Mouse (Mus musculus): ENCODE measurements at regions not wholly inside any gene's neighbourhood (a gene's known extent, or its start where the extent isn't known, plus 50 kb on each side); places are given as distances from the start of the nearest gene placed in this dataset.
"Not testable (repeated sequence)": the region's sequence is repeated elsewhere in the genome, so short reads cannot be mapped to it uniquely, and the experiment has no call there.

GRCm38 (mm10) chr14:120730226-120730625 lies 180.8 kb upstream of the Ipo5 start:
- in situ Hi-C loops (cut with MboI; ENCODE audit: low pct_unique_long_range_greater_than_20kb in 1 of 2, low sequenced_read_pairs in 2 of 2, unreplicated experiment in 1 of 2) = no loop called here

GRCm38 (mm10) chr14:120731679-120732281 lies 179.2 kb upstream of the Ipo5 start:
- in situ Hi-C loops (cut with MboI; ENCODE audit: low pct_unique_long_range_greater_than_20kb in 1 of 2, low sequenced_read_pairs in 2 of 2, unreplicated experiment in 1 of 2) = no loop called here

DNA sequence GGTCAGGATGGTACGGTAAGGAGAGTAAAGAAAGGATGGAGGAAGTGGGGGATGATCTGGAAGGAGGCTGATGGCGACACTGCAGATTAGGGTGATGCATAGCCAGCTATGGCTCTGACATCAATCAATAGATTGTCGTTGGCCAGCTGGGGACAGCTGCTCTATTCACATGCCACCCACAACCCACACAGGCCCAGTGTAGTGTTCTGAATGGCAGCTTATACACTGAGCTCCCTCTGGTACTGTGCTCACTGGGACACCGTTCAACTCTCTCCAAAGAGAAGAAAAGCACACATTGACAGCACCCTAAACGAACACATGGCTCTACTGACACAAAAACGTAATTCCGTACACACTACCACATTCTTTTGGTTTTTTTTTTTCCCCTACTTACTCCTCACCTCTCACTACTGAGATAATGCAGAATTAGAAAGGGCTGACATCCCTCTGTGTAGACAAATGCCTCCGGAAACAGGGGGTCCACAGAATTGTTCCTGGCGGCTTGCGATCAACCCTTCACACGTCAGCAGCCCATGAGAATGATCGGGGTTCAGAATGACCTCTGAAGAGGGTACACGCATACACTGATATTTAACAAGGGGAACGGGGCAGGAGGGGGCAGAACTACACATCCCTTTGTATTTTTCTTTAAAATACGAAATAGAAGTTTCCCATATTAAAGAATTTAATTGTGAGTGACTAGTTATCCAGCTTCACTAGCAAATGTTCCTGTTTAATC lies 178.5 kb upstream of the Ipo5 start:
- in situ Hi-C loops (cut with MboI; ENCODE audit: low pct_unique_long_range_greater_than_20kb in 1 of 2, low sequenced_read_pairs in 2 of 2, unreplicated experiment in 1 of 2) = no loop called here

- in situ Hi-C loops (cut with MboI; ENCODE audit: low pct_unique_long_range_greater_than_20kb in 1 of 2, low sequenced_read_pairs in 2 of 2, unreplicated experiment in 1 of 2) = no loop called here
Measured at GRCm38 (mm10) chr14:120741492-120742054, 169.5 kb upstream of the Ipo5 start.

GRCm38 (mm10) chr14:120754011-120754410 lies 157.0 kb upstream of the Ipo5 start:
- in situ Hi-C loops (cut with MboI; ENCODE audit: low pct_unique_long_range_greater_than_20kb in 1 of 2, low sequenced_read_pairs in 2 of 2, unreplicated experiment in 1 of 2) = no loop called here

DNA sequence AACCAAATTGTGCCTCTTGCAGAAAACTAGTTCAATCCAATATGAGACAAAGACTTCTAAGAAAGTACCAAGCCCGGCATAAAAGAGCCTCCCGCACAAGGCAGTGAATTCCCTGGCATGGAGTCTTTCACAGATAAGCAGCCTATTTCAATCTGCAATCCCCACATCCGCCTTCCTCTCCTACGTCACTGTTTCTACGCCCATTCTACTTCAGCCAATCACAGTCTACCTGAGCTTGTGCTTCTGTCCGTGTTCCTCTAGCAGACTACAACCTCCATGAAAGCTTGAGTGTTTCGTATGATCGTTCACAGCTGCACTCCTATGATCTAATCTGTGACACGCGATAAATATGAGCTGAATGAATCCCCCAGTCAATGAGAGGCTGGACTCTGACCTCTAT lies 155.6 kb upstream of the Ipo5 start:
- in situ Hi-C loops (cut with MboI; ENCODE audit: low pct_unique_long_range_greater_than_20kb in 1 of 2, low sequenced_read_pairs in 2 of 2, unreplicated experiment in 1 of 2) = no loop called here

DNA sequence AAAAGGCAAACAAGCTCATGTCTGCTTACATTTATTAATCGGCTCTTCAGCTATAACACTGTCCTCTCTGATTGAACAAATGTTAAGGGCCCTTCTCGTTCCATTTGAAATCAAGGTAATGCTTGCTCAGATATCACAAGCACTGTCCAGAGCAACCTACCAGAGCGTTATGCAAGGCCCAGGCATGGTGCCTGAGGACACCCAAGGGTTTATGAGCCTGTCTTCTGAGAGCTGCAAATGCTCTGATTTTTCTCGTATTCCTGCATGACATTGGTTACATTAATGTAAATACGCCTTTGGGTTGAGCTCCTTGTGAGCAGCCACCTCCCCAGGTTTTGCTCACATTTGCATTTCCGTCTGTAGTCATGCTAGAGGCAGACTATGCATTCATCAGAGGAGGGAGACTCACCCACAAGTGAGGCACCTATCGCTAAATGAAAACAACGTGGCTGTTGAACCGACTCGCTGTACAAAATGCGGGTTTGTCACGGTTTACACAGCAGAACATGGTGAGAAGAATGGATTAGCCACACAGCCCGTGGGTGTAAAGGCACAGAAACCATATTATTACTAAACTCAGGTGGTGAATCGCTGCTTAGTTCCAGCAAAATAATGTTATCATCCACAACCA lies 152.7 kb upstream of the Ipo5 start:
- in situ Hi-C loops (cut with MboI; ENCODE audit: low pct_unique_long_range_greater_than_20kb in 1 of 2, low sequenced_read_pairs in 2 of 2, unreplicated experiment in 1 of 2) = no loop called here

- in situ Hi-C loops (cut with MboI; ENCODE audit: low pct_unique_long_range_greater_than_20kb in 1 of 2, low sequenced_read_pairs in 2 of 2, unreplicated experiment in 1 of 2) = no loop called here
Measured at GRCm38 (mm10) chr14:120762168-120762567, 148.9 kb upstream of the Ipo5 start.

DNA sequence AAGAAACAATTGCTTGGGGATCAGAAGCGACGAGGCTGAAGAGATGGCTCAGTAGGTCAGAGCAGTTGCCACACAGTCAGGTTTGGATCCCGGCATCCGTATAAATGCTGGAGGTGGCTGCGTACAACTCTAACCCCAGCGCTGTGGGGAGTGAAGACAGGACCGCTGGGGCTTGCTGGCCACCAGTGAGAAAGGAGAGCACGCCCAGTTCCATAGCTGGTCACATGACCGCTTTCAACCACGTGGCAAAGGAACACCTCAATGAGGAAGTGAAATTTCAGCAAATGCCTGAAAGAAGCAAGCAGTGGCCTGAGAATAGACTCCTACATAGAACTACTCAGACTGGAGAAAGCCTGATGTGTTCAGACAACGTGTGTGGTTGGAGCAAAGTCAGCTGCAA lies 148.3 kb upstream of the Ipo5 start:
- in situ Hi-C loops (cut with MboI; ENCODE audit: low pct_unique_long_range_greater_than_20kb in 1 of 2, low sequenced_read_pairs in 2 of 2, unreplicated experiment in 1 of 2) = no loop called here

GRCm38 (mm10) chr14:120763796-120764195 lies 147.2 kb upstream of the Ipo5 start:
- in situ Hi-C loops (cut with MboI; ENCODE audit: low pct_unique_long_range_greater_than_20kb in 1 of 2, low sequenced_read_pairs in 2 of 2, unreplicated experiment in 1 of 2) = no loop called here

GRCm38 (mm10) chr14:120764386-120764785 lies 146.6 kb upstream of the Ipo5 start:
- in situ Hi-C loops (cut with MboI; ENCODE audit: low pct_unique_long_range_greater_than_20kb in 1 of 2, low sequenced_read_pairs in 2 of 2, unreplicated experiment in 1 of 2) = no loop called here

- in situ Hi-C loops (cut with MboI; ENCODE audit: low pct_unique_long_range_greater_than_20kb in 1 of 2, low sequenced_read_pairs in 2 of 2, unreplicated experiment in 1 of 2) = no loop called here
Measured at GRCm38 (mm10) chr14:120766451-120766850, 144.6 kb upstream of the Ipo5 start.

DNA sequence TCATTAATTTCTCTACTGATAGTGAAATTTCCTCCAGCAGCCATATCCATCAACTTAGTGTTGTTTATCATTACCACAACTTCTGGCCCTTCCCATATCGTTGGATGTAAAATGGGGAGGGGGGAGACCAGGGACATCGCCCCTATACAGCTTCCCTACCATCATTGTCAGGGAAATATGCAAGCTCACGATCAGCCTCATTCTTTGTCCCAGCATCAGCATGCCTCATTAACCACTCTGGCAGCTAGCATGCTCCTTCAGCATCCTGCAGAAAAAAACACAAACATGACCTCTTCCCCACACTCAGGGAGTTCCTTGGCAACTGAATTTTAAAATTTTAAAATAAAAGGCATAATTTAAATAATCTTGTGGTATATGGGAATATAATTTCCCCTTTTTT lies 140.4 kb upstream of the Ipo5 start:
- in situ Hi-C loops (cut with MboI; ENCODE audit: low pct_unique_long_range_greater_than_20kb in 1 of 2, low sequenced_read_pairs in 2 of 2, unreplicated experiment in 1 of 2) = no loop called here

DNA sequence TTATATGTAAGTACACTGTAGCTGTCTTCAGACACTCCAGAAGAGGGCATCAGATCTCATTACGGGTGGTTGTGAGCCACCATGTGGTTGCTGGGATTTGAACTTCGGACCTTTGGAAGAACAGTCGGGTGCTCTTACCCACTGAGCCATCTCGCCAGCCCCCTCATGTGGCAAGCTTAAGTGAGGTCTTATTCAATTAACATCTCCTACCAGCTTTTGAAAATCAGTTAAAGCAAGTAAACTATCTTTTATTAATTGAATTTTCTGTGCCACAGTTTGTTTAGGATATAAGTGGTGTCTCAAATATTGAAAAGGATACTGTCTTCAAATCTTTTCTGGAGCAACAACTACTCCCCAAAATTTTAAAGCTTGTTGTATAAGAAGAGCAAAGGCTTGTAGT lies 138.0 kb upstream of the Ipo5 start:
- in situ Hi-C loops (cut with MboI; ENCODE audit: low pct_unique_long_range_greater_than_20kb in 1 of 2, low sequenced_read_pairs in 2 of 2, unreplicated experiment in 1 of 2) = not testable (repeated sequence)

DNA sequence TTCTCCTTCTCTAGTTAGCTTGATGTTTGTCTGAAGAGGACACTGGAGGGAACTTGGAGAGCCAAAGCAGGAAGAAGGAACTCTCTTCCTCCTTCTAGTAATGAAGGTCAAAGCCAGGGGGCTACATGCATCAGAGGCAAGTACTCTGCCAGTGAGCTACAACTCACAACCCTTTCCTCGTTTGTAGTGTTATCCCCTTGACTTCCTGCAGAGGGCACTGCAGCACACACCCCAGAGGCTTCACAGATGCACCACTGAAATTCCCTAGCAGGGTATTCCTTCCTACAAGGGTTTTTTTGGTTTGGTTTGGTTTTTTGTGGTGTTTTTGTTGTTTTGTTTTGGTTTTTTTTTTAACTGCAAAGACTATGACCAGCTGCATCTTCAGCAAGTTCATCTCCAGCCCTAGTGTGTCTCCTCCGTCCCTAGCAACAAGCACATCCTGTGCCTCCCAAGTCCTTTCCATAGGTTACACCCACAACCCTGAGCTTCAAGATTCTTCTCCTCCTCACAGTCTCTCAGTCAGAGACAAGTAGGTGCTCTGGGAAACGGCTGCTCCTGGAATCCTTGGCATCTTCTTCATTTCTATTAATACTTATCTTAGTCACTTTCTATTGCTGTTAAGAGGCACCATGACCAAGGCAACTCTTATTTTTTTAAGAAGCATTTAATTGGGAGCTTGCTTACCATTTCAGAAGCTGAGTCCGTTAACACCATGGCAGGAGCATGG lies 119.0 kb upstream of the Ipo5 start:
- in situ Hi-C loops (cut with MboI; ENCODE audit: low pct_unique_long_range_greater_than_20kb in 1 of 2, low sequenced_read_pairs in 2 of 2, unreplicated experiment in 1 of 2) = no loop called here

DNA sequence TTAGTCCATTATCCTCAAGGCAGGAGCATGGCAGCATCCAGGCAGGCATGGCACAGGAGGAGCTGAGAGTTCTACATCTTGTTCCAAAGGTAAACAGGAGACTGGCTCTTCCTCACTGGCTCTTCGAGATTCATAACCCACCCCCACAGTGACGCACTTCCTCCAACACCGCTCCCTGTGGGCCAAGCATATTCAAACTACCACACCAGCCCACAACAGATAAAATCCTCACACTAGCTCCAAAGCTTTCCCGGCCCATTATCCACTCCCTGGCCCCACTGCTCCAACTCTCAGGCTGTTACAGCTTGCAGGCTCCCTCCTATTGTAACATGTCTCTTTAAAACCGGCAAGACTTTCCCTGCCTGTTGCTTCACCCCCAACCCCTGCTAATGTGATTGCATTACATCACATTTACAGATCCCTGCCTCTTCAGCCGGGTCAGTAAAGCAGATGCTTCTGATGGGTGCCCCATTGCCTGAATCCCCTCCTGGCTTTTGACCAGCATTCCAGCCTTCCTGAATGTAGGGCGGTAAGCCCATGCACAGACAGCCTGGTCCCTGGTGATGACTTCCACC lies 113.0 kb upstream of the Ipo5 start:
- in situ Hi-C loops (cut with MboI; ENCODE audit: low pct_unique_long_range_greater_than_20kb in 1 of 2, low sequenced_read_pairs in 2 of 2, unreplicated experiment in 1 of 2) = no loop called here

DNA sequence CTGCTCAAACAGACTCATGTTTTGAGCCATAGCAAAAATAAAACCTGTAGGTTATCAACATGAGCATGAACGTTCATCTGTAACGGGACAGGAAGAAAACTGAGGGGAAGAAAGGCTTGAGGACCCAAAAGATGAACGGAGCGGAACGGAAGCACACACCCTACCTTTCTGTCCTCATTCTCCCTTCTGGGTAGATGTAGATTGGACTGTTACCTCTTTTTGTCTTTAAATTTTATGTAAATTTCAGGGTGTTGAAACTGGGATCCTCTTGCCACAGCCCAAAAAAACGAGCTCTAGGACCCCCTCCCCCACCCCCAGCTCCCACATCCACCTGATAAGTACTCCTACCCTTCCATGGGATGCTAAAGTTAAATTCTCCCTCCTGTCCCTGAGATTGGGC lies 107.8 kb upstream of the Ipo5 start:
- in situ Hi-C loops (cut with MboI; ENCODE audit: low pct_unique_long_range_greater_than_20kb in 1 of 2, low sequenced_read_pairs in 2 of 2, unreplicated experiment in 1 of 2) = no loop called here

GRCm38 (mm10) chr14:120803739-120804138 lies 107.3 kb upstream of the Ipo5 start:
- in situ Hi-C loops (cut with MboI; ENCODE audit: low pct_unique_long_range_greater_than_20kb in 1 of 2, low sequenced_read_pairs in 2 of 2, unreplicated experiment in 1 of 2) = no loop called here

All from mouse embryonic stem cell (cell line).